Mouse (Mus musculus) heart, postnatal 0 days (tissue): Measurements from ENCODE around the gene Bsnd. TPM values are rescaled to one million over a fixed set of nuclear protein-coding genes. Genes with fewer than 3 reads are reported as not detected.

Experiments
- ATAC-seq: fragments of 200-750 bp; cut with Nextera tagmentation; 2 replicates; pipeline ENCODE4 v1.8.0; 2017; ENCODE audit warnings: low read depth, moderate number of reproducible peaks, moderate library complexity; ENCODE audit not compliant: insufficient read depth
- DNase-seq: peaks from one replicate; pipeline ENCODE4 v3.0.0-alpha.2; 2016; ENCODE audit warnings: low spot score
- H3K27ac ChIP-seq: fragments of 300-500 bp; sonication (generic); 2 replicates; pipeline ENCODE4 v1.5.1; 2014; ENCODE audit warnings: low read depth, mild to moderate bottlenecking
- H3K27me3 ChIP-seq: fragments of 300-500 bp; sonication (generic); 2 replicates; pipeline ENCODE4 v1.6.1; 2014; ENCODE audit warnings: low read length, mixed read lengths; ENCODE audit not compliant: control insufficient read depth, insufficient read depth
- H3K36me3 ChIP-seq: fragments of 300-500 bp; sonication (generic); replicated peaks from 2 replicates; pipeline ENCODE4 v1.6.1; 2014; ENCODE audit warnings: low read length, mixed read lengths; ENCODE audit not compliant: control insufficient read depth, insufficient read depth
- H3K4me1 ChIP-seq: fragments of 300-500 bp; sonication (generic); 2 replicates; pipeline ENCODE4 v1.6.1; 2014; ENCODE audit warnings: antibody characterized with exemption; ENCODE audit not compliant: control insufficient read depth, insufficient read depth
- H3K4me2 ChIP-seq: fragments of 300-500 bp; sonication (generic); 2 replicates; pipeline ENCODE4 v1.6.1; 2014; ENCODE audit warnings: low read depth, mild to moderate bottlenecking, low read length, moderate library complexity
- H3K4me3 ChIP-seq: fragments of 300-500 bp; sonication (generic); 2 replicates; pipeline ENCODE4 v1.5.1; 2014; ENCODE audit warnings: low read depth, low read length
- H3K9ac ChIP-seq: fragments of 300-500 bp; sonication (generic); replicated peaks from 2 replicates; pipeline ENCODE4 v1.6.1; 2014; ENCODE audit warnings: low read depth, low read length, mixed read lengths
- H3K9me3 ChIP-seq: fragments of 300-500 bp; sonication (generic); replicated peaks from 2 replicates; pipeline ENCODE4 v1.6.1; 2016; ENCODE audit warnings: low read length; ENCODE audit not compliant: control insufficient read depth
- CTCF ChIP-seq: IDR thresholded peaks from 2 replicates; pipeline ENCODE4 v1.5.1; 2016; ENCODE audit warnings: antibody characterized with exemption, control low read depth, low read depth
- EP300 ChIP-seq: IDR thresholded peaks from 2 replicates; pipeline ENCODE4 v1.6.1; 2016; ENCODE audit warnings: antibody characterized with exemption, low read depth
- WGBS: fragments of 180-500 bp; shearing (Covaris S2); extraction: QIAGEN DNeasy Blood & Tissue Kit; methylation state at CpG from one replicate; pipeline ENCODE4 v1.1.7; 2014; 5-methylcytosine and 5-hydroxymethylcytosine counted together
- polyA plus RNA-seq: library from polyadenylated mRNA; unstranded; fragments of >200 nt; fragmentation: Nextera tagmentation; extraction: Ambion mirVana; gene quantifications from 2 replicates; pipeline ENCODE4 v1.2.1, GENCODE M21; 2015
- total RNA-seq: library from RNA; depleted of rRNA; stranded (reverse); fragments of >200 nt; gene quantifications from 2 replicates; pipeline ENCODE4 v1.2.3, GENCODE M21; 2014; ENCODE audit warnings: low replicate concordance

Gene Bsnd
- total and polyA plus RNA-seq, 2 experiments from 2014 or later, result 0.15 TPM; not detected in 1

DNA sequence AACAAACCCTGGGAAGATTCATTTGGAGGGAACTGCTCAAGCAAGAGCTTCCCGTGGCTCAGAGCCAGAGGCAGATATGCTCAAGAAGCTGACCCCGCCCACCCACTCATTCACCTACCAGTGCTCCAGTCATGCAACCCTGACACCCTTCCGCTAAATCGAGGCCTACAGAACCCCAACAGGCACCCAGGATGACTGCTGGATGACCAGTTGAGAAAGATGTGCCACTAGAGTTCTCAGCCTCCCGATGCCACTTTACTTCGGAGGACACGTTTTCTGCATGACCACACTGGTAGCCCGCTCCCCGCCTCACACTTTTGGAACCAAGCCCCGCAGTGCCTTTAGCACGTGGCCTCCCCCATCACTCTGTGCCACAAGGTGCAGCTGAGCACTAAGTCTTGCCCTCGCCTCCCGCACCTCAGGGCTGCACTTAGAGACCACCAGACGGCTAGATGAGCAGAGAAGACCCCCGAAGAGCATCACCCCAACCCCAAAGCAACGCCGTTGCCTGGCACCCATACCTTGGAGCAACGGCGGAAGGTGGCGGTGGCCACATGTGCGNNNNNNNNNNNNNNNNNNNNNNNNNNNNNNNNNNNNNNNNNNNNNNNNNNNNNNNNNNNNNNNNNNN is 28.8 kb downstream of the Bsnd start:
- Histone ChIP-seq H3K4me3 (peak overlapping the region; percentile 33), H3K9me3 (no peaks in the 10 kb centered on the region), H3K4me1 (0 out of 2 replicates have a peak, but pooled peaks cover 3% of the 10 kb centered on the region), H3K4me2 (peak overlapping the region; percentile 54), H3K27ac (no peak overlapping the region), H3K36me3 (no peaks in the 10 kb centered on the region), H3K27me3 (peaks cover 44% of the 10 kb centered on the region), H3K9ac (no peak overlapping the region)
- DNase-seq (no peak), ATAC-seq (no peak)
- TF ChIP-seq CTCF (no peak), EP300 (no peak)
- WGBS, result 31% methylated on average over 21 of the region's 21 CpGs

DNA sequence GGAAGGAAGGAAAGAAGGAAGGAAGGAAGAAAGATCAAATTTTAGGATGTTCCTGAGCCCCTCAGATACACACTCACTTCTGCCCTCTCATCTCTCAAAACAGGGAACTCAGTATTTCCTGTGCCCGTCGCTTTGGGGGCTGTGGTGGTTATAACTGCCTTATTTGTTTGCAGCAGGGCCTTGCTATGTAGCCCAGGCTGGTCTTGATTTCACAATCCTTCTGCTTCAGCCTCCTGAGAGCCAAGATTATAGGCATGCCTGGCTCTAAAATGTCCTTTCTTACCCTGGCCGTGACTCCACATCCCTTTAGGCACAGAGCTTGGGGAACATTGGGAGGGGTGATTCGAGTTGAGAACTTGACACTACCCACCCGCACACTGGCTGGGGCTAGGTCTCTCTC is 29.6 kb downstream of the Bsnd start:
- Histone ChIP-seq H3K4me1 (0 out of 2 replicates have a peak, but pooled peaks cover 3% of the 10 kb centered on the region), H3K9ac (no peak overlapping the region), H3K9me3 (no peaks in the 10 kb centered on the region), H3K4me3 (no peak overlapping the region), H3K4me2 (no peak overlapping the region), H3K36me3 (no peaks in the 10 kb centered on the region), H3K27ac (no peak overlapping the region), H3K27me3 (peaks cover 44% of the 10 kb centered on the region)
- WGBS, result 77% methylated on average over 5 of the region's 5 CpGs
- TF ChIP-seq EP300 (no peak), CTCF (no peak)
- ATAC-seq (no peak), DNase-seq (no peak)

DNA sequence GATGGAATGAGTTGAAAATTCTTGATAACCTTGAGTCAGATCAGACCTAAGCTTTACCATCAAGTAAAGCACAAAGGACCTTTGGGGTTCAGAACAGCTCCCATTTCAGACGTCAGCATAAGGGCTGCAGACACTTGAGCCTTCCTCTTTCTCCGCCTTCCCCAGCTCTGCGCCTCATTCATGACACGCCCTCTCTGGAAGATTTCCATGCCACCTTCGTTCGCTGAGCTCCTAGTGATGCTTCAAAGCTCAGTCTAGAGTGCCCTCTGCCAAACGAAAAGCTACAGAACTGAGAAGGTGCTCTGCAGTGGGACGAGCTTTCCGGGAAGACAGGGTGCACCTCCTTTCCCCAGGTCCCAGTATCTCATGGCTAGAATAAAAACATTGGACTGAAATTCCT is 30.1 kb downstream of the Bsnd start:
- Histone ChIP-seq H3K27ac (no peak overlapping the region), H3K4me2 (no peak overlapping the region), H3K36me3 (no peaks in the 10 kb centered on the region), H3K4me3 (no peak overlapping the region), H3K27me3 (peaks cover 44% of the 10 kb centered on the region), H3K9me3 (no peaks in the 10 kb centered on the region), H3K9ac (no peak overlapping the region), H3K4me1 (0 out of 2 replicates have a peak, but pooled peaks cover 3% of the 10 kb centered on the region)
- WGBS, result 60% methylated on average over 9 of the region's 9 CpGs
- TF ChIP-seq CTCF (no peak), EP300 (no peak)
- no peak for ATAC-seq
- DNase-seq, result no peak

DNA sequence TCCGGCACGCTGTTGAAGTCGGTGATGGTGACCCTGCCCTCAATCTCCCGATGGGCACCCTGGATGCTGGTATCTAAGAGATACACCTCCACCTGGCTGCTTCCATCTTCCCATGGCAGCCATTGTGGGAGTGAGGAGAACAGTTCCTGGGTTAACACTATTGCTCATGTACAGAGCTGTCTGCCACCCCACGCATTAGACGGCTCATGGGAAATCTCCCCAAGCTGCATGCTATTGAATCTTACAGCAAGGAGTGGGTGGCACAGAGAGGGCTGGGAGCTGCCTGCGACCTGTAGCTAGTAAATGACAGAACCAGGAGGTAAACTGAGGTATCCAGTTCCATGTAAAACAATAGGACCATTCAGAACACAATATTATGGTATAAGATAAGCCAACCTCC is 37.5 kb downstream of the Bsnd start:
- 89% methylated on average over 7 of the region's 7 CpGs for WGBS
- no peak overlapping the region for H3K4me2 ChIP-seq
- H3K4me1 ChIP-seq, result 0 out of 2 replicates have a peak, but pooled peaks cover 8% of the 10 kb centered on the region
- ATAC-seq (no peak), DNase-seq (no peak)
- no peaks in the 10 kb centered on the region for H3K27me3 ChIP-seq
- H3K36me3 ChIP-seq, result no peaks in the 10 kb centered on the region
- TF ChIP-seq EP300 (no peak), CTCF (no peak)
- no peak overlapping the region for H3K4me3 ChIP-seq
- H3K27ac ChIP-seq, result no peak overlapping the region
- H3K9me3 ChIP-seq, result no peaks in the 10 kb centered on the region
- no peak overlapping the region for H3K9ac ChIP-seq

DNA sequence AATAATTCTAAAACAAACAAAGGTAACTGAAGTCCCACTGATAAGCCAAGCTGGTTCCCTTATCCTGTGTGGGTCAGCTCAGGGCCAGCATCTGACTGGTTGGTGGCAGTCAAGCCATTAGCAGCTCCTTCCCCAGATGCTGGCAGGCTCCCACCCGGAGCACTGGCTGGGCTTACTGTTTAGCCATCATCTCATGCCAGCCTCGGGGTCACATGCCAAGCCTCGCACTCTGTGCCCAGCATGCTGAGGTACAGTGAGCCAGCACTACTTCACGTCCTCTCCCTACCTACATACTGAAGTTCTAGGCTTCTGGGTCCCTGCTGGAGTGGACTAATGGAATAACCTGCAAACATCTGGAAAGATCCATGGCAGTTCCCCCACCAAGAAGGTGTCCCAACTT is 38.6 kb downstream of the Bsnd start:
- H3K36me3 ChIP-seq, result no peaks in the 10 kb centered on the region
- H3K27ac ChIP-seq, result no peak overlapping the region
- H3K4me2 ChIP-seq, result no peak overlapping the region
- no peak for TF ChIP-seq EP300
- no peak for TF ChIP-seq CTCF
- H3K4me3 ChIP-seq, result no peak overlapping the region
- no peak for DNase-seq
- H3K4me1 ChIP-seq, result 0 out of 2 replicates have a peak, but pooled peaks cover 8% of the 10 kb centered on the region
- ATAC-seq, result no peak
- WGBS, result 78% methylated on average over 4 of the region's 4 CpGs
- H3K9me3 ChIP-seq, result no peaks in the 10 kb centered on the region
- no peaks in the 10 kb centered on the region for H3K27me3 ChIP-seq
- H3K9ac ChIP-seq, result no peak overlapping the region

DNA sequence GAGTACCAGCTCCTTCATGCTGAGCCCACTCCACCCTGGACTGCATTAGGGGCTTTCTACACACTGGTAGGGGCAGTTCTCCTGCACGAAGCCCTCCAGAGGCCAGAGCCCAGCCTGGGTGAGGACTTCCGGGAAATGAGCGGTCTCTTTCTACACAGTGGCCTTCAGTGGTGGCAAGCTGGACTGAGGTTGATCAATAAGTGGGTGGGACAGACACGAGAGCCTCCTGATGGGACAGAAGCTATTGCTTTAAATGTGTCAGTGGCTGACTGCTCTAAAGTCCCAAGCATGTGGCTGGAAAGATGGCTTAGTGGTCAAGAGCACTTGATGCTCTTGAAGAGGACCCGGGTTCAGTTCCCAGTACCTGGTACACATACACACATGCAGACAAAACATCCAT is 39.0 kb downstream of the Bsnd start:
- Histone ChIP-seq H3K4me1 (0 out of 2 replicates have a peak, but pooled peaks cover 8% of the 10 kb centered on the region), H3K4me2 (no peak overlapping the region), H3K27me3 (no peaks in the 10 kb centered on the region), H3K27ac (no peak overlapping the region), H3K9ac (no peak overlapping the region), H3K4me3 (no peak overlapping the region), H3K36me3 (no peaks in the 10 kb centered on the region), H3K9me3 (no peaks in the 10 kb centered on the region)
- TF ChIP-seq CTCF (no peak), EP300 (no peak)
- WGBS, result 86% methylated on average over 5 of the region's 5 CpGs
- ATAC-seq (no peak), DNase-seq (no peak)
